In the genomic region with DNA sequence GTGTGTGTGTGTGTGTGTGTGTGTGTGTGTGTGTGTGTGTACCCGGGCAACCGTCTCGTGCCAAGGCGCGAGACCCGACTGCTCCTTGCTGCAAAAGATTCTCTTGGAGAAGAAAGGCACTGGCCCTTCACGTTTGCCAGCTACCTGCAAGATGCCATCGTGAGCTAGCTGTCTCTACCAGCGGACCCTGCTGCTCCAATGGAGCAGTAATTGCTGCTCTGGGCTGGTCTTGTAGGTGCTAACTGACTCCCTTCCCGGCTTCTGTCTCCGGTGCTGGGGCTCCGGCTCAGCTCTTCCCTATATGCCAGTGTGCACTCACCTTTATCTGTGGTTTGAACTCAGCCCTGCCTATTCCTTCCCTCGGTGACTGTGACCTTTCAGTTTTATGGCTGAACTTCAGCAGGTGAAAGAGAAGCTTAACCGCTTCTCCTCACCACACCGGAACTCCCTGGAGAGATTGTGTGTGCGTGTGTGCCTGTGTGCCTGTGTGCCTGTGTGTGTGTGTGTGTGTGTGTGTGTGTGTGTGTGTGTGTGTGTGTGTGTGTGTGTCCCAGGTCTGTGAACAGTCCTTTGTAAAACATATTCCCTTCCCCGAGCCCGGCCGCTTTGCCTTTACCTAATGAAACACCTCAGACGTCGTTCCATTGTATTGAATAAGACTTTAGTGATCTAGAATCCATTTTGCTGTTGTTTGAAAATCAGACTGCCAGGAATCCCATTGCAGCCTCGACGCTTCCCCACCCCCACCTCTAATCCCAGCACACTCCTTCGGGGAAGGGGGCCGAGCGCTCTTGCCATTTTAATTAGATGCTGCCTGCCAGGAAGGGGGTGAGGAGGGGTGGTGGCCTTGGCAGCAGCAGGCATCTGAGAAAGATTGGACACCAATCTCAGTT, we compare ENCODE assay signal across 8 mouse cellular contexts. TPM values are rescaled to one million over a fixed set of nuclear protein-coding genes. Genes with fewer than 3 reads are reported as not detected.
DNase-seq lines count a peak whose midpoint lies in the region; ATAC-seq and TF ChIP-seq lines count a peak whose summit lies in the region.

No protein-coding gene starts in this region.

- H3K27me3 ChIP-seq in kidney, adult 2 months (replicated peaks; ENCODE audit: control insufficient read depth, insufficient read depth, low read length), result no peaks in the 10 kb centered on the region
- no peaks in the 10 kb centered on the region; the same call in none of the 2 replicates for H3K27me3 ChIP-seq in limb, embryonic 11.5 days (ENCODE audit: control insufficient read depth, insufficient read depth, low read length)
- peaks cover 2% of the 10 kb centered on the region; the same call in 1 of the 2 replicates for H3K27me3 ChIP-seq in midbrain, embryonic 11.5 days (ENCODE audit: control insufficient read depth, insufficient read depth, low read length)
- no peaks in the 10 kb centered on the region for H3K27me3 ChIP-seq in stomach, embryonic 14.5 days (ENCODE audit: control insufficient read depth, insufficient read depth, low read length)

- 19% methylated on average over 26 of the region's 26 CpGs for WGBS in kidney, adult 2 months
- 3% methylated on average over 23 of the region's 26 CpGs for WGBS in limb, embryonic 11.5 days
- 1% methylated on average over 26 of the region's 26 CpGs for WGBS in midbrain, embryonic 11.5 days
- WGBS in stomach, embryonic 14.5 days, result 8% methylated on average over 26 of the region's 26 CpGs

- no peaks in the 10 kb centered on the region for H3K4me1 ChIP-seq in kidney, adult 2 months (ENCODE audit: control insufficient read depth, insufficient read depth, low read length)
- 0 out of 2 replicates have a peak, but pooled peaks cover 2% of the 10 kb centered on the region for H3K4me1 ChIP-seq in limb, embryonic 11.5 days (ENCODE audit: control insufficient read depth, insufficient read depth, low read length)
- H3K4me1 ChIP-seq in midbrain, embryonic 11.5 days (ENCODE audit: control insufficient read depth, insufficient read depth, low read length), result peaks cover 6% of the 10 kb centered on the region
- H3K4me1 ChIP-seq in stomach, embryonic 14.5 days (ENCODE audit: control insufficient read depth, insufficient read depth, low read length), result peaks cover 4% of the 10 kb centered on the region; the same call in 1 of the 2 replicates

- no peaks in the 10 kb centered on the region for H3K36me3 ChIP-seq in kidney, adult 2 months (ENCODE audit: control insufficient read depth, insufficient read depth, low read length)
- H3K36me3 ChIP-seq in limb, embryonic 11.5 days (ENCODE audit: control insufficient read depth, insufficient read depth, low read length), result no peaks in the 10 kb centered on the region
- H3K36me3 ChIP-seq in midbrain, embryonic 11.5 days (ENCODE audit: control insufficient read depth, insufficient read depth, low read length), result no peaks in the 10 kb centered on the region
- no peaks in the 10 kb centered on the region for H3K36me3 ChIP-seq in stomach, embryonic 14.5 days (ENCODE audit: control insufficient read depth, insufficient read depth, low read length)

- ATAC-seq in inflammation-experienced regulatory T-cells, adult 6 months, result peak; percentile 49
- no peak for ATAC-seq in limb, embryonic 11.5 days (ENCODE audit: insufficient number of reproducible peaks, low FRiP score, low TSS enrichment, low read depth)
- peak; percentile 8; the same call in 1 of the 2 replicates for ATAC-seq in midbrain, embryonic 11.5 days (ENCODE audit: low FRiP score)
- no peak for ATAC-seq in stomach, embryonic 14.5 days (ENCODE audit: insufficient number of reproducible peaks, insufficient read depth, low FRiP score, low read depth)

- TF ChIP-seq POLR2A in kidney, adult 2 months (IDR thresholded peaks at IDR 0.05; ENCODE audit: low read depth, low read length), result no peak

- no peak overlapping the region for H3K27ac ChIP-seq in kidney, adult 2 months (ENCODE audit: insufficient read depth, low read depth, low read length)
- H3K27ac ChIP-seq in limb, embryonic 11.5 days (replicated peaks; ENCODE audit: low read depth, low read length), result no peak overlapping the region
- peak overlapping the region; percentile 58 for H3K27ac ChIP-seq in midbrain, embryonic 11.5 days (ENCODE audit: low read depth, low read length)
- H3K27ac ChIP-seq in stomach, embryonic 14.5 days (ENCODE audit: low read length), result peak overlapping the region; percentile 68; the same call in 1 of the 2 replicates

- no peak overlapping the region for H3K9ac ChIP-seq in limb, embryonic 11.5 days (ENCODE audit: low read length)
- peak overlapping the region; percentile 70 for H3K9ac ChIP-seq in midbrain, embryonic 11.5 days (ENCODE audit: low read length)
- peak overlapping the region; percentile 71 for H3K9ac ChIP-seq in stomach, embryonic 14.5 days (replicated peaks; ENCODE audit: low read depth, low read length)

- no peak for TF ChIP-seq CTCF in kidney, adult 2 months (conservative IDR thresholded peaks at IDR 0.05; ENCODE audit: insufficient read depth, insufficient read length, low read depth, low read length)

- no peaks in the 10 kb centered on the region for H3K9me3 ChIP-seq in limb, embryonic 11.5 days (ENCODE audit: control insufficient read depth, low read length)
- no peaks in the 10 kb centered on the region for H3K9me3 ChIP-seq in midbrain, embryonic 11.5 days (ENCODE audit: control insufficient read depth, low read length)
- no peaks in the 10 kb centered on the region for H3K9me3 ChIP-seq in stomach, embryonic 14.5 days (ENCODE audit: control insufficient read depth, low read depth, low read length)

- peak overlapping the region; percentile 99 for H3K4me2 ChIP-seq in limb, embryonic 11.5 days (ENCODE audit: low read depth, severe bottlenecking)
- H3K4me2 ChIP-seq in midbrain, embryonic 11.5 days, result peak overlapping the region; percentile 88
- H3K4me2 ChIP-seq in stomach, embryonic 14.5 days (replicated peaks; ENCODE audit: low read depth, low read length), result peak overlapping the region; percentile 79

- DNase-seq in kidney, adult 2 months, result peak; percentile 7
- DNase-seq in kidney, adult 11 months, result no peak
- peak; percentile 71 for DNase-seq in cerebellum, adult 9-10 months
- DNase-seq in frontal cortex, postnatal 36 days (ENCODE audit: low spot score in 2 of 2), result peak; percentile 53 to 58
- DNase-seq in limb, embryonic 11.5 days (ENCODE audit: low spot score), result peak; percentile 56
- peak; percentile 89 for DNase-seq in midbrain, embryonic 11.5 days (ENCODE audit: low spot score, missing footprints)

- H3K4me3 ChIP-seq in kidney, adult 2 months (ENCODE audit: insufficient read depth, low read depth, low read length), result peak overlapping the region; percentile 83
- peak overlapping the region; percentile 60 for H3K4me3 ChIP-seq in limb, embryonic 11.5 days (ENCODE audit: low read depth, low read length)
- H3K4me3 ChIP-seq in midbrain, embryonic 11.5 days (ENCODE audit: low read depth, low read length), result peak overlapping the region; percentile 52
- peak overlapping the region; percentile 75 for H3K4me3 ChIP-seq in stomach, embryonic 14.5 days (ENCODE audit: low read depth, low read length)

RNA-seq across cellular contexts. Expression of gene Tnik, which starts 1.2 kb away (rescaled TPM):
- polyA plus RNA-seq in kidney, adult 2 months (2012; rRNA removed), result 0.45 and 0.83 TPM in 2 replicates
- 10 to 100 TPM; 41.3 to 66.3 (median 64.8) TPM for polyA plus RNA-seq in inflammation-experienced regulatory T-cells, adult 6 months (2017; shearing (Covaris generic))
- 4.1 TPM in 2 replicates for polyA plus RNA-seq in limb, embryonic 11.5 days (2014; fragmentation: Nextera tagmentation; extraction: Ambion mirVana)
- 19.9 and 21.2 TPM in 2 replicates for polyA plus RNA-seq in midbrain, embryonic 11.5 days (2014; fragmentation: Nextera tagmentation; extraction: Ambion mirVana)
- 26.3 and 29.8 TPM in 2 replicates for polyA plus RNA-seq in stomach, embryonic 14.5 days (2014; fragmentation: Nextera tagmentation; extraction: Ambion mirVana)

Comparison
In these comparisons a context has a peak if more than half of its experiments do, and no peak if none do; other contexts are left out.
1. H3K27ac ChIP-seq: peak in midbrain, embryonic 11.5 days (single experiment) and stomach, embryonic 14.5 days (single experiment); none in kidney, adult 2 months (single experiment) and limb, embryonic 11.5 days (single experiment).
2. ATAC-seq: peak in inflammation-experienced regulatory T-cells, adult 6 months (single experiment) and midbrain, embryonic 11.5 days (single experiment); none in limb, embryonic 11.5 days (single experiment) and stomach, embryonic 14.5 days (single experiment).
3. Peak in every context shown above with its lines, with median percentiles within 50 percentile points of each other: H3K4me3 ChIP-seq and H3K4me2 ChIP-seq.